Mouse (Mus musculus) heart, embryonic 16.5 days (tissue): ENCODE data around the gene Endou. TPM values are rescaled to one million over a fixed set of nuclear protein-coding genes. Genes with fewer than 3 reads are reported as not detected.
A peak's percentile ranks its signal among the peaks of the same experiment; 100 is the strongest.
"Not testable (repeated sequence)": the region's sequence is repeated elsewhere in the genome, so short reads cannot be mapped to it uniquely, and the experiment has no call there.

Experiments used
- ATAC-seq: fragments of 200-750 bp; cut with Nextera tagmentation; replicated peaks from 2 replicates; pipeline ENCODE4 v1.8.0; 2017; ENCODE audit warnings: moderate number of reproducible peaks; ENCODE audit not compliant: insufficient read depth, low FRiP score; ENCODE audit errors: extremely low read depth
- H3K27ac ChIP-seq: fragments of 300-500 bp; sonication (generic); 2 replicates; pipeline ENCODE4 v1.5.1; 2014; ENCODE audit warnings: mild to moderate bottlenecking, low read length, control low read depth, moderate library complexity
- H3K27me3 ChIP-seq: fragments of 300-500 bp; sonication (generic); 2 replicates; pipeline ENCODE4 v1.6.1; 2014; ENCODE audit warnings: low read length, mixed read lengths; ENCODE audit not compliant: control insufficient read depth, insufficient read depth
- H3K36me3 ChIP-seq: fragments of 300-500 bp; sonication (generic); 2 replicates; pipeline ENCODE4 v1.6.1; 2014; ENCODE audit not compliant: control insufficient read depth, insufficient read depth
- H3K4me1 ChIP-seq: fragments of 300-500 bp; sonication (generic); 2 replicates; pipeline ENCODE4 v1.6.1; 2014; ENCODE audit warnings: low read length, mixed read lengths; ENCODE audit not compliant: control insufficient read depth, insufficient read depth
- H3K4me2 ChIP-seq: fragments of 300-500 bp; sonication (generic); 2 replicates; pipeline ENCODE4 v1.6.1; 2014; ENCODE audit warnings: low read depth, mild to moderate bottlenecking, control low read depth, low read length
- H3K4me3 ChIP-seq: fragments of 300-500 bp; sonication (generic); 2 replicates; pipeline ENCODE4 v1.5.1; 2014; ENCODE audit warnings: mild to moderate bottlenecking, control low read depth, low read length
- H3K9ac ChIP-seq: fragments of 300-500 bp; sonication (generic); 2 replicates; pipeline ENCODE4 v1.6.1; 2014; ENCODE audit warnings: low read length, control low read depth
- H3K9me3 ChIP-seq: fragments of 300-500 bp; sonication (generic); replicated peaks from 2 replicates; pipeline ENCODE4 v1.6.1; 2016; ENCODE audit warnings: low read length; ENCODE audit not compliant: control insufficient read depth
- WGBS: fragments of 180-500 bp; shearing (Covaris S2); extraction: QIAGEN DNeasy Blood & Tissue Kit; methylation state at CpG from one replicate; pipeline ENCODE4 v1.1.7; 2014; 5-methylcytosine and 5-hydroxymethylcytosine counted together
- polyA plus RNA-seq: library from polyadenylated mRNA; unstranded; fragments of >200 nt; fragmentation: Nextera tagmentation; extraction: Ambion mirVana; gene quantifications from 2 replicates; pipeline ENCODE4 v1.2.1, GENCODE M21; 2015

Endou gene
- polyA plus RNA-seq, 1 experiment from 2014 or later: 9.6 TPM

DNA sequence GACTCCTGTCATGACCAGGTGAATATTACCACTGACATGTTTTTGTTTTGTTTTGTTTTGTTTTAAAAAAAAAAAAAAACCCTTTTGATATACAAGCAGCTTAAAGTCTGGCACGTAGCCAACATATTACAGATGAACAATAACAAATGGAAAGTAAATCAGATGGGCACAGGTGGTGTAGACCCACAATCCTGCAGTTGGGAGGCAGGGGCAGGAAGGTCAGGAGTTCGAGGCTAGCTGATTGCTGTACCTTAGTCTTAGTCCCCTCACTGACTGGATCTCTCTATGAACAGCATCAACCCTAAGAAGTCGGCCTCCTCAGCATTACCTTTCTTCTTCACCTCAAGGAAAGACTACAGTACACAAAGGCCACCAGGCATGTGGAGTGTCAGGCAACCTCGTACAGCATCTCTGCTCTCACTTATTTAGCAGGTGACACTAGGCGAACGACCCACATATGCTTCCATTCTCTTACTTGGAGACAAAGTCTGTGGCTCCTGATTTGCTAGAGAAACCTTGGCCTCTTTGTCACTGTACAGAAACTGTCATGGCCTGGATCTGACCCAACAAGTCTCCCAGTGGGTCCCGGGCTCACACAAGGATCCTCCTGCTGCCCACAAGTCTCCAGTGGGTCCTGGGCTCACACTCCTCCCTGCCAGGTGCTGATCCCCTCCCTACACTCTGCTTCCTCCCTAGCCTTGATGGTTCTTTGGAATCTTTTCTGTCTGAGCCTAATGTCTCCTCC lies 57.7 kb downstream of the Endou start:
- 85% methylated on average over 7 of the region's 7 CpGs for WGBS
- Histone ChIP-seq H3K27ac (no peak overlapping the region), H3K4me2 (no peak overlapping the region), H3K4me3 (no peak overlapping the region), H3K9me3 (no peaks in the 10 kb centered on the region), H3K36me3 (peaks cover 28% of the 10 kb centered on the region), H3K4me1 (no peaks in the 10 kb centered on the region), H3K27me3 (no peaks in the 10 kb centered on the region), H3K9ac (no peak overlapping the region)
- ATAC-seq: no peak

DNA sequence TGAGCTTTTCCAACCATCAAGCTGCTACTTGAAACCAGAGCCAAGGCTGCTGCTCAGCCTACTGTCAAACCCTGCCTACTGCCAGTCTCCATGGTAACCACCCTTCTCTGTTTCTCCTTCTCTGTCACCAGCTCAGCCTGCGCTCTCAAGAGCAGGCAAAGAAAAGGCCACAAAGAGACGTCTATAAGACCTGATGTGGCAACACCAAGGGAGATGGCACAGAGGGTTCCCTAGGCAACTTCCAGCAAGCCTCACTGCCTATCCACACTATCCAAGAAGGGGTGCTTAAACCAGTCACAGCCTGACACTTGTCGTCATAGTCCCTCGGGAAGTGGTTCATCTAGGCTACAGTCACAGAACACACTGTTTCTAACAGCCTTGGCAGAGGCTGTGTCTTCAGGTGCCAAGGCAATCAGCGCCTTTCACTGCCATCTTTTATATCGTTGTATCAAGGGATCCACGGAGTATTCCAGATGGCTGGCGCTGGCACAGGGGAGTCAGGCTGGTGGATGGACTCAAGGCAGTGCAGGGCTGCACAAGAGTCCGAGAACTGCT lies 58.9 kb downstream of the Endou start:
- Histone ChIP-seq H3K4me3 (no peak overlapping the region), H3K9ac (no peak overlapping the region), H3K27ac (no peak overlapping the region), H3K9me3 (no peaks in the 10 kb centered on the region), H3K4me2 (no peak overlapping the region), H3K4me1 (no peaks in the 10 kb centered on the region), H3K27me3 (no peaks in the 10 kb centered on the region), H3K36me3 (peaks cover 17% of the 10 kb centered on the region)
- WGBS: 69% methylated on average over 9 of the region's 9 CpGs
- ATAC-seq: no peak

DNA sequence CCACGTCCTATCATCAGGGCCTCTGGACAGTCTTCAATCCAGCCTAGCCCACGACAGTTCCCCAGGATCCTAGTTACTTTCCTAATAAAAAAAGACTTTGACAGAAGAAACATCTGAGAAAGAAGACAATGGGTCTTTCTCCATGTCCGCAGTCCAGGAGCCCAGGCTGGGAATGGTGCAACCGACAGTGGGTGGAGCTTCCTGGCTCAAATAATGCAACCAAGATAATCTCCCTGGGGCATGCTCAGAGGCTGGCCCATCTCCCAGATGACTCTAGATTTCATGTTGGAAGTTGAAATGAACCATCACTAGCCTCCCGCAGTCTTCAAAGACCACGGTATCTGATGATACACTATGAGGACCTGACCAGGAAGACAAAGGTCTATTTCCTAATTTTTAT lies 60.6 kb downstream of the Endou start:
- H3K27ac ChIP-seq: no peak overlapping the region
- no peaks in the 10 kb centered on the region for H3K27me3 ChIP-seq
- no peak overlapping the region for H3K4me2 ChIP-seq
- ATAC-seq: no peak
- H3K4me1 ChIP-seq: no peaks in the 10 kb centered on the region
- no peak overlapping the region for H3K9ac ChIP-seq
- 63% methylated on average over 6 of the region's 6 CpGs for WGBS
- no peak overlapping the region for H3K4me3 ChIP-seq
- H3K36me3 ChIP-seq: peaks cover 9% of the 10 kb centered on the region
- no peaks in the 10 kb centered on the region for H3K9me3 ChIP-seq

DNA sequence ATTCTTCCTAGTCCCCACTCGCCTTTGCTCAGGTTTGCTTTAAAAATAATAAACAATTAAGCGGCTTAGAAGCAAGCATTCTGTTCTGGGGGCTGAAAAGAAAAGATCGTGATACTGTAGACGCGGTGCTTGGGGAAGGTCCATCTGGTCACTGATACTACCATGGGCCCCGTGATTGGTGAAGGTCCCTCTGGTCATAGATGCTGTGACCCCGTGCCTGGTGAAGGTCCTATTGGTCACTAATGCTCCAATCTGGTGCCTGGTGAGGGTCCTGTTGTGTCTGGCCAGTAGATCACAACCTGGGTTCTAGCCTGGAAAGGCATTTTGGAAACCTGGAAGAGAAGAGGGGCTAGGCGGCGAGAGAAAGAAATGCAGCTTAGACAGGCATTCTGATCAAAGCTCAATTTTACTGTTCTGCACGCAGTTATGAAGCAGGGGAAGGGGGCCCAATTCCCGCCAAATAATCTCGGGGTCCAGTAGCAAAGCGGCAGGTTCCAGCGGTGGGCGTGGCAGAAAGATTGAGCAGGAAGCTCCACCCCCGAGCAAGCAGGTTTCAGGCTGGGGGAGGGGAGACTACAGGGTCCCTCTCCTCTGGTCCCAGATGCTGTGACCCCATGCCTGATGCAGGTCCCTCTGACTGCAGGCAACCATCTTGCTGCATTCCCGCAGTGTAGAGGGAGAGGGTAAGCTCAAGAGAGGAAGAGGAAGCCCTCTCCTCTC lies 62.8 kb downstream of the Endou start:
- not testable (repeated sequence) for H3K4me2 ChIP-seq, H3K4me1 ChIP-seq, ATAC-seq, H3K27ac ChIP-seq, H3K9me3 ChIP-seq, H3K27me3 ChIP-seq, H3K9ac ChIP-seq, H3K4me3 ChIP-seq, H3K36me3 ChIP-seq
- WGBS: 71% methylated on average over 16 of the region's 17 CpGs

DNA sequence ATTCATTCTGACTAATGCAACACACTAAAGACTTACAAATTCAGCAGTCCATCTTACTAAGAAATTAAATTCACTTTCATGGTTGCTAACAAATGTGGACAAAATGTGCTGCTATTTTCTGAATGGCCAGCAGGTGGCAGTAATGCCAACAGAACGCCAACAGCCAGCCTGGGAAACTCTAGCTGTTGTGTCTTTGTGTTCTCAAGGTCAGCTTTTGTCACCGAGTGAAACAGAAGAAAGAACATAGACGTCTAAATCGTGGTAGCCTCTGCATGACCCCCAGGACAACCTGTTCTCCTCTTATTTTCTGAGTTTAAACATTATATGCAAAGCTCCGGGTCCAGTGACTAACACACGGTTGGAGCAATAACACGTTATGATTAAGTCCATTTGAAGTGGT lies 63.7 kb downstream of the Endou start:
- Histone ChIP-seq H3K27ac (0 out of 2 replicates have a peak overlapping the region, but pooled peaks have one; percentile 6), H3K4me3 (no peak overlapping the region), H3K4me1 (no peaks in the 10 kb centered on the region), H3K9me3 (no peaks in the 10 kb centered on the region), H3K27me3 (no peaks in the 10 kb centered on the region), H3K36me3 (no peaks in the 10 kb centered on the region), H3K9ac (no peak overlapping the region), H3K4me2 (0 out of 2 replicates have a peak overlapping the region, but pooled peaks have one; percentile 8)
- 29% methylated on average over 7 of the region's 7 CpGs for WGBS
- no peak for ATAC-seq

DNA sequence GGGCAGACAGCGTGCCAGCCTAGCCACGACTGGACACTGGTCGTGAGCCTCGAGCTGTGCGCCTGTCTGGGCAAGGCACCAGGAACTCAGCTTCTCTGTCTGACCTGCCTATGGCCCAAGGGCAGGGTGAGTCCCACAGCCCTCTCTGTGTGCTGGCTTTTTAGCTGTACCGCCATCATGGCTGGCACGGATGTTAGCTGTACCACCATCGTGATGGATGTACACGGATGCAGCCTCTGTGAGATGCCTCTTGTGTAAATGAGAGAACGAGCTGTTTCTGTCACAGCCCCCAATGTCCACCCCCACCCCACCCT lies 64.7 kb downstream of the Endou start:
- Histone ChIP-seq H3K4me1 (no peaks in the 10 kb centered on the region), H3K27me3 (no peaks in the 10 kb centered on the region), H3K4me3 (no peak overlapping the region), H3K9me3 (no peaks in the 10 kb centered on the region), H3K4me2 (no peak overlapping the region), H3K9ac (no peak overlapping the region), H3K36me3 (no peaks in the 10 kb centered on the region), H3K27ac (no peak overlapping the region)
- no peak for ATAC-seq
- 87% methylated on average over 10 of the region's 10 CpGs for WGBS

DNA sequence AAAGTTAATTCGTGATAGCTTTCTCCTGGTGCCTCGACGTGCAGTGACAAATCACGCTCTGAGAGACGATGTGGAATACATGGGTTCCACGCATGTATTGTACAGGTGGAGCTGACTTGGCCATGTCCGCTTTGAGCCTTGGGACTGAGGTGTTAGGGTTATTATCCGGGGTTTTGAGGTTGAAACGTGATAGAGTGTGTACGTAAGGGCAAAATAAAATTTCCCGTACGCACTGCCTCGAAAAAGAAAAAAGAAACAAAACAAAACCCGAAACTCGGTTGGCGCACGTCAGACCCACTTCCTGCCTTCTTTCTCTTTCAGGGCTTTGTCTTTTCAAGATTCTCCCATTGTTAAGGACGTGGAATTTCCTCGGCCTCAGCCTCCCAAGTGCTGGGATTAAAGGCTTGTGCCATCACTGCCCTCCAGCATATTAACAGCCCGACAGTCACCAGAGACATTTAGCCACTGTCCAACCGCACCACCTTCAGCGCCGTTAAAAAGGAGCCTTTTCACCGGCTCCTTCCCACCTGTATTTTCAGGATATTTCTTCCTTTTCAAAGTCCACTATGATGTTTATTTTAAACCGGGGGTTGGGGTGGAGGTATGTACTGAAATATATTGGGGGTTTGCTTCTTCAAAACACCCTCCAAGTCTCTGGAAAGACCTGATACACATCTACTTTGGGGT lies 65.2 kb downstream of the Endou start:
- H3K9ac ChIP-seq: no peak overlapping the region
- H3K27ac ChIP-seq: no peak overlapping the region
- H3K4me3 ChIP-seq: no peak overlapping the region
- no peak overlapping the region for H3K4me2 ChIP-seq
- 70% methylated on average over 25 of the region's 25 CpGs for WGBS
- no peaks in the 10 kb centered on the region for H3K27me3 ChIP-seq
- ATAC-seq: no peak
- H3K9me3 ChIP-seq: no peaks in the 10 kb centered on the region
- no peaks in the 10 kb centered on the region for H3K4me1 ChIP-seq
- H3K36me3 ChIP-seq: no peaks in the 10 kb centered on the region

DNA sequence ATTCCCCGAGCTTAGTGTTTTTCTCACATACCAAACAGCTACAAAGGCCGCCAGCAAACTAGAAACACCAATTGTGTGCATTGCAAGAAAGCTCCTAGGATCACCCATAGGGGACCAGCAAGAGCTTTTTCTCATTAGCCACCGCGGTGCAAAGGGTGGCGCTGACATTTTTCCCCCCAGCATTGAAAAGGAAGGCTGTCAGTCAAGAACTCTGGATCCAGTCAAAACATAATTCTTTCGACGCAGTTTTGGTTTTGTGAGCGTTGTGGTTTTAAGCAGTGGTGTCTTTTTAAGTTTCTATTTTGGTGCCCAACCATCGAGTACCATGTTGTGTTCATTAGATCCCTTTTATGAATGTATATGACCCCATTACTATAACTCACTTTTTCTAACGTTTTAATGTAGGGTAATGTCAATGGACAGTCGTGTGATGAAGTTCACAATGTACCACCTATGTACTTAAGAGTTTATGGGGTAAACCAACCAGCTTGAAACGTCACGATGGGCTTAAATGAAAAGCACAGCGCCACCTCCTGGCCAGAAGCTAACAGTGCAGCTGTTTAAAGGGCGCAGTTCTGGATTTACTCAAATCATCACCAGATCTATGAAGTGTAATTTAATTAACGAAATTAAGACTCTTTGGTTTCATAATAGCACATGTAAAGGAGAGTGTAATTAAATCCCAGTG lies 66.0 kb downstream of the Endou start:
- Histone ChIP-seq H3K36me3 (no peaks in the 10 kb centered on the region), H3K4me3 (no peak overlapping the region), H3K9ac (no peak overlapping the region), H3K4me1 (no peaks in the 10 kb centered on the region), H3K27me3 (no peaks in the 10 kb centered on the region), H3K4me2 (no peak overlapping the region), H3K9me3 (no peaks in the 10 kb centered on the region), H3K27ac (no peak overlapping the region)
- 60% methylated on average over 16 of the region's 16 CpGs for WGBS
- ATAC-seq: no peak
